Mouse (Mus musculus) C2C12 (cell line): ENCODE measurements around the gene Fam83b.

Source experiments
- CEBPB ChIP-seq: IDR thresholded peaks from one replicate; pipeline ENCODE4 v1.6.1; 2011; ENCODE audit warnings: low read depth, mild to moderate bottlenecking, control low read depth, moderate library complexity
- CTCF ChIP-seq: IDR thresholded peaks from one replicate; pipeline ENCODE4 v1.5.1; 2011; ENCODE audit not compliant: control insufficient read depth, insufficient read depth, insufficient read length
- MAX ChIP-seq: IDR thresholded peaks from one replicate; pipeline ENCODE4 v1.6.1; 2011; ENCODE audit warnings: mild to moderate bottlenecking, control low read depth
- MYOD1 ChIP-seq: IDR thresholded peaks from one replicate; pipeline ENCODE4 v1.6.1; 2011; ENCODE audit warnings: low read depth; ENCODE audit not compliant: control insufficient read depth, insufficient read length
- MYOG ChIP-seq: IDR thresholded peaks from one replicate; pipeline ENCODE4 v1.6.1; 2011; ENCODE audit not compliant: control insufficient read depth, insufficient read length; ENCODE audit errors: extremely low read depth
- USF1 ChIP-seq: IDR thresholded peaks from one replicate; pipeline ENCODE4 v1.6.1; 2011; ENCODE audit warnings: low read depth, mild to moderate bottlenecking, control low read depth, moderate library complexity

DNA sequence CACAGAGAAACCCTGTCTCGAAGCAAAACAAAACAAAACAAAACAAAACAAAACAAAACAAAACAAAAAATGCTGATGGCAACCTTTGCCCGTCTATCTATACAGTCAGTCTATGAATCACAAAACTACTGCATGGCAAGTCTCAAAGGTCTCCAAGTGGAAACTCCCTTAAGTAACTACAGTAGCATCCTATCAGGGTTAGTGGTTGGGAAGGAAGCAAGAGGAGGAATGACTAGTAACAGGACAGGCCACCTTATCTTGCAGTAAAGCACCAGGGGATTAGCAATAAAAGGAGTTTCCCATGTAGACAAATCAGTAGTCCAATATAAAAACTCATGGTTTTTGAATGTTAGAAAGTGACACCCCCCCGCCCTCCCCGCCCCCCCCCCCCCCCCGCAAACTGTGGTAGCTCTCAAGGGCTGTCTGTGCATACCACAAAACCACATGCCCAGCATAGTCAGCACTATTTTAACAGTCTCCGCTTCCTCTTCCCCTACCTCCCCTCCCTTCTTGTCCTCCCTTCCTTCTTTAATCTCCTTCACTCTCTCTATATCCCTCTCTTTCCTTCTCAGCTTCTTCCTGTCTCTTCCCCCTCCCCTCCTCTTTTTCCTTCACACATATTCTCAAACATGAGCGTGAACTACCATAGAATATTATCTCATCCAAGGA is 26.8 kb downstream of the Fam83b start:
- TF ChIP-seq CTCF (no peak), CEBPB (no peak), MAX (no peak), MYOD1 (no peak), MYOG (no peak), USF1 (no peak)
